Mouse (Mus musculus): Measurements from ENCODE around the gene D930020B18Rik.

GRCm38 (mm10) chr10:121615935-121616334, 25.5 kb upstream of the D930020B18Rik start:
- TF ChIP-seq POLR2A (IDR thresholded peaks at IDR 0.05; ENCODE audit: borderline replicate concordance, low read depth, low read length) (no peak), CTCF (IDR thresholded peaks at IDR 0.05; ENCODE audit: low read depth, low read length) (no peak)

Data from bone marrow macrophage, adult 2 months (primary cell).